Mouse (Mus musculus): ENCODE results near the gene Gm10324.
"Not testable (repeated sequence)": the region's sequence is repeated elsewhere in the genome, so short reads cannot be mapped to it uniquely, and the experiment has no call there.

Gene Gm10324

GRCm38 (mm10) chr13:66119247-66119646 is at the start of gene Gm10324:
Gene Gm10324, plus strand, starts transcription at chr13:66119547.
- not testable (repeated sequence) for DNase-seq
